Mouse (Mus musculus) heart, adult 9 months (tissue): ENCODE results near the gene Ntsr1.

ENCODE experiments used
- DNase-seq, 2 experiments: peaks; one replicate each; pipeline ENCODE4 v3.0.0; 2022; ENCODE audit warnings: low spot score in 2 of 2

Ntsr1 gene

GRCm38 (mm10) chr2:180562146-180562545 is 62.4 kb downstream of the Ntsr1 start:
- no peak for DNase-seq

- no peak for DNase-seq
Observed at GRCm38 (mm10) chr2:180563296-180563695, 63.5 kb downstream of the Ntsr1 start.

- no peak for DNase-seq
Observed at GRCm38 (mm10) chr2:180563841-180564240, 64.1 kb downstream of the Ntsr1 start.

- peak in 1 of 2 experiments; percentile 42 for DNase-seq
Observed at GRCm38 (mm10) chr2:180566240-180566913, 66.6 kb downstream of the Ntsr1 start.

- DNase-seq, result peak; percentile 74 to 76
Observed at GRCm38 (mm10) chr2:180569028-180569643, 69.4 kb downstream of the Ntsr1 start.

GRCm38 (mm10) chr2:180576482-180576881 is 76.7 kb downstream of the Ntsr1 start:
- no peak for DNase-seq

DNA sequence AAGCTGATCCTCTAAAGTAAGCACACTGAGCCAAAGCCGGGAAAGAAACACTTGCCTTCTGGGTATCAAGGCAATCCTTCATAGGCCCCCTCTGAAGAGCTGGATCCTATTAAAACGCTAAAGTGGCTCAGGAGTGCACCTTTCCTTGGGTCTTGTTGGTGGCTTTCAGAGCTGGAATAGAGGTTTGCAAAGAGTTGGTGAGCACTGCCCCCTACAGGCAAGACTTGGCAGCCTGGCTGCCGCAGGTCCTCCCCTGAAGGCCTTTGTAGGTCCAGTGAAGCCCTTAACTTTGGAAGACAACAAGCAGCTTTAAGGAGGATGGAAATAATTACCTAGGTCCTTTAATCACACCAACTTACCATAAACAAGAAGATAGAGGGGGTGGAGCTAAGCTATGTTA is 78.9 kb downstream of the Ntsr1 start:
- peak in 1 of 2 experiments; percentile 50 for DNase-seq

DNA sequence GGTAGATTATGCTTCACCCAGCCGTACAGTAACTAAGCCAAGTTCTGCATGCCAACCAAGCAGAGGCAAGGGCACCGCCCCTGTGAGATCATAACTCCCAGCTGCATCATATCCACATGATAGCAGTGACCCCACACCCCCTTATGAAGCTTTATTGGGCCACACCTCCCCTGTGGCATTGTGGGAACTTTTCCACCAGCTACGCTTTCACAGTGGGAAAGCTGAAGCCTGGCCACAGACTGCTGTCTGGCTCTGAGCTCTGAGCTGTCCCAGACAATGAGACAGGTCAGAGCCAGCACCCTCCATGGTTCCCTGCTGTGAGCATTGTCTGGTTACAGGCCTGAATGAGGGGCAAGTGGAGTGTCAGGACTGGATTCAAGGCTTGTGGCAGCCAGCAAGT is 81.2 kb downstream of the Ntsr1 start, which contains the start of gene Mrgbp:
Mrgbp (plus strand) TSS at position 303 of the 400 bp plus-strand sequence.
- peak in 1 of 2 experiments; percentile 29 for DNase-seq

DNA sequence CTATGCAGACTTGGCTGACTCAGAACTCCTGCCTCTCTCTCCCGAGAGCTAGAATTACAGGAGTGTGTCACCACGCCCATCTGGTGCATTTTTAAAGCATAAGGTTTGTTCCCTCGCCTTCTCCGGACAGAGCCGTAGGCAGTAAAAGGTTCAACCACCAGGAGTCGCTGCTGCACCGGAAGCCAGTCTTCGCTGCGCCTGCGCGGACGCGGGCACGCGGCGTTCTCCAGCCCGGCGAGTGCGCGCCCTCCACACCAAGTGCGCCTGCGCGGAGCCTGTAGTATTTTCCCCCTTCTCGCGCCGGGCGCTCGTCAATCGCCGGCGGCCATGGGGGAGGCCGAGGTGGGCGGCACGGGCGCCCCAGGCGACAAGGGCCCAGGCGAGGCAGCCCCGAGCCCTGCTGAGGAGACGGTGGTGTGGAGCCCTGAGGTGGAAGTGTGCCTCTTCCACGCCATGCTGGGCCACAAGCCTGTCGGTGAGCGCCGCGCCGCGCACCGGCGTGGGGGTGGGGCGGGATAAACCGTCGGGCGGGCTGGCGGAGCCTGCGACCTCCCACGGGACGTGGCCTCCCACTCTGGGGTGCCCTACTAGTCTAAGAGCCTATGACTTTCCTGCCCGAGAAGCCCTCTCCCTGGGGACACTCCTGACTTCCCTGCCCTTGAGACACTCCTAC is 82.8 kb downstream of the Ntsr1 start:
- peak; percentile 94 to 95 for DNase-seq

DNA sequence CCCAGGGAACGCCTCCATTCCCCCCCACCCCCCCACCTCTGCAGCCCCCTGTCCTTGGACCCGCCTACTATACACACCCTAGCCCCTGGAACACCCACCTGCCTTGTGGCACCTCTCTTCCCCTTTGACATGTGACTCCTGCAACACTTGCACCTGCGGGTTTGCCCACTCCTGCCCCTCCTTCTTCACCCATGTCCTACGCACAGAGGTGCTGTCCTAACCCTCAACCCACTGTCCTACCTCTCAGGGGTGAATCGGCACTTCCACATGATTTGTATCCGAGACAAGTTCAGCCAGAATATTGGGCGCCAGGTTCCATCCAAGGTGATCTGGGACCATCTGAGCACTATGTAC is 83.4 kb downstream of the Ntsr1 start:
- no peak for DNase-seq

DNA sequence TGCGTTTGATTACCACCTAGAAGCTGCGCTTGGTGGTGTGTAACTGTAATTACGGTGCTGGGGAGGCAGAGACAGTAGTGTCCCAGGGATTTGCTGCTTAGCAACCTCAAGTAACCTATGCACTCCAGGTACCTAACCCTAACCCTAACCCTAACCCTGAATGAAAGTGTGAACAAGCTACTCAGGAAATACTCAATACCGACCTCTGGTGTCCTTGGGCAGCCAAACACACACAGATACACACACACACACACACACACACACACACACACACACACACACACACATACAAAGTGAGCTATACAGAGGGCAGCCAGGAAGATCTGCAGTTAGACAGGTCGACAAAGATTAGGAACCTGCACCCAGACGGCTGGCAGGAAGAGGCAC is 89.0 kb downstream of the Ntsr1 start:
- DNase-seq, result no peak

DNA sequence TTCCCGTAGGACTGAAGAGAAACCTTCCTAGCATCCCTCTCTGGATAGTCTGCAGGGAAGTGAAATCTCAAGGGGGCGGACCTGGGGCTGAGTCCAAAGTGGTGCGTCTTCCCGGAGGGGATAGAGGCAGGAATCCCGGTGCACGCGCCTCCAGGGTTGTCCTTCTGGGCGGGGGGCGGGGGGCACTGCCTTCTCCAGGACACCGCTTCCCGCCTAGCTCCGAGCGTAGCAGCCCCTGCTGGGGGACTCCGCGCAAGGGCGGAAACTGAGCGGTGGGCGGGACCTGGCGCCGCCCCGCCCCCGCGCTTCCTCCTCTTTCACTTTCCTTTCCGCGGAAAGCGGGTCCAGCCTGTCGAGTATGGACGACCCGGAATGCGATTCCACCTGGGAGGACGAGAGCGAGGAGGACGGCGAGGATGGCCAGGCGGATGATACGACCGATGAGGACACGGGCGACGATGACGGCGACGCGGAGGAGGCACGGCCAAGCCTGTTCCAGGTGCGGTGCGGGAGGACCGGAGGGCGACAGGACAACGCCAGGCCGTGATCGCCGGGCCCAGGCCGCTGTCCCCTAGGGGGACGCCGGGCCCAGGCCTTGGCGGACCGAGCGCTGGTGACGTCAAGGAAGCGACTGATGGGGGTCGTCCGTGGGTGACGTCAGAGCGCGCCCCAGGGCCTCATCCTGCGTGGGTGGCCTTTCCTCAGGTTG is 89.5 kb downstream of the Ntsr1 start, which contains the start of gene Ogfr:
Ogfr (plus strand) TSS at position 123 of the 709 bp plus-strand sequence.
- DNase-seq, result peak; percentile 86 to 87
